Mouse (Mus musculus) E14TG2a.4 (cell line): Measurements from ENCODE around the gene Snx17.

Source experiments
- CTCF ChIP-seq: conservative IDR thresholded peaks from 2 replicates; pipeline ENCODE4 v1.5.1; 2014; ENCODE audit warnings: low read length
- NANOG ChIP-seq: IDR thresholded peaks from 2 replicates; pipeline ENCODE4 v1.6.1; 2014; ENCODE audit warnings: borderline replicate concordance, low read length, mixed read lengths
- POU5F1 ChIP-seq: IDR thresholded peaks from 2 replicates; pipeline ENCODE4 v1.6.1; 2014; ENCODE audit warnings: low read length, borderline replicate concordance

- TF ChIP-seq CTCF (no peak), POU5F1 (no peak), NANOG (no peak)
These were observed 11.4 kb downstream of the Snx17 start for GRCm38 (mm10) chr5:31204421-31204820.
